Mouse (Mus musculus): ENCODE measurements around the gene Dock3. TPM values are rescaled to one million over a fixed set of nuclear protein-coding genes. Genes with fewer than 3 reads are reported as not detected.

The Dock3 gene
- polyA plus RNA-seq, 1 experiment from 2014 or later = 0.60 TPM

GRCm38 (mm10) chr9:107252164-107252563, 20.5 kb upstream of the Dock3 start:
- Histone ChIP-seq H3K9ac (ENCODE audit: low read depth, low read length) (no peak overlapping the region), H3K27me3 (replicated peaks; ENCODE audit: control insufficient read depth, insufficient read depth, low read length) (no peaks in the 10 kb centered on the region), H3K27ac (ENCODE audit: low read depth, low read length) (no peak overlapping the region), H3K4me3 (ENCODE audit: low read depth, low read length) (no peak overlapping the region), H3K9me3 (ENCODE audit: control insufficient read depth) (no peaks in the 10 kb centered on the region), H3K4me1 (replicated peaks; ENCODE audit: control insufficient read depth, insufficient read depth, low read length) (no peaks in the 10 kb centered on the region), H3K36me3 (ENCODE audit: control insufficient read depth, insufficient read depth) (peaks cover 19% of the 10 kb centered on the region; the same call in 1 of the 2 replicates), H3K4me2 (replicated peaks; ENCODE audit: low read depth) (no peak overlapping the region)
- no peak for TF ChIP-seq CTCF (IDR thresholded peaks at IDR 0.05; ENCODE audit: low read depth)
- WGBS = 31% methylated on average over 5 of the region's 5 CpGs
- no peak for ATAC-seq

DNA sequence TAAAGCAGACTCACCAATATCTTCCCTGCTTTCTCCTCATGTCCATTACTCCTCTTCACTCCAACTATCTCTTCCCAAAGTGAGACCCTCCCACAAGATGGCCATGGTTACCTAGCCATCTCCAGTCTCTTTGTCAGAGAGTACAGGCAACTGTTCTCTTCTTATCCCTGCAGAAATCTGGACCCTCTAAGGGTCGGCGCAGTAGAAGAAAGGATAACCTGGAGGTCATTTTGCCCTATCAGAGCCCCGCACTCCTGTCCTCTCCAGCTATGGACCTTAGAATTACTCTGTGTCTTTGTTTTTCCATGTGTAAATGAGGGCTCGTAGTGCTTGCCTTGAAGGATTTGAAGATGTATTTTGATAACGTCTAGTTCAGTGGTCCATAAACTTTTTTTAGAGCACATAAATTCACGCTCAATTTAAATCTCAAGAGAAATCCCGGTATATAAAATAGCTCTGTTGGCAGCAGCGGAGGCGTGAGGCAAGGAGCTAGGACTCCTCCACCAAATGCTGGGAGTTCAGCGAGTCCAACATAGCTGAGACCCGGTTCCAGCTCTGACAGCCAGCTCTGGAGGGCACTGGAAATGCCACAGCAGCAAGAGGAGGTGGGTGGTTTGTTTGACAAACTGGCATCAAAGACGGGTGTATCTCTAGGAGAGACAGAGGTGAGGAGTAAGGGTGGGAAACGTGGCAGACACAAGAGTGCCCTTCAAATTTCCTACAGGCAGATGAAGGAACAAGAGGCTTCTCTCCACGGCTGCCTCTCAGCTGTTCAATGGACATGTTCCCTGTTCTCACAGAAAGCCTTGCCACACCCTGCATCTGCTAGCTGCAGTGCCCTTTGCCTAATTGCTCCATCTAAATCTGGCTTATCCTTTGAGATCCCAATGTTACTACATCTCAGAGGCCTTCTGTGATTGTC, 19.0 kb upstream of the Dock3 start:
- WGBS = 80% methylated on average over 14 of the region's 14 CpGs
- H3K27me3 ChIP-seq (replicated peaks; ENCODE audit: control insufficient read depth, insufficient read depth, low read length) = no peaks in the 10 kb centered on the region
- no peak overlapping the region for H3K4me2 ChIP-seq (replicated peaks; ENCODE audit: low read depth)
- no peak overlapping the region for H3K9ac ChIP-seq (ENCODE audit: low read depth, low read length)
- H3K4me3 ChIP-seq (ENCODE audit: low read depth, low read length) = no peak overlapping the region
- H3K9me3 ChIP-seq (ENCODE audit: control insufficient read depth) = no peaks in the 10 kb centered on the region
- H3K27ac ChIP-seq (ENCODE audit: low read depth, low read length) = no peak overlapping the region
- no peak for ATAC-seq
- no peaks in the 10 kb centered on the region for H3K4me1 ChIP-seq (replicated peaks; ENCODE audit: control insufficient read depth, insufficient read depth, low read length)
- H3K36me3 ChIP-seq (ENCODE audit: control insufficient read depth, insufficient read depth) = peaks cover 6% of the 10 kb centered on the region; the same call in 1 of the 2 replicates
- no peak for TF ChIP-seq CTCF (IDR thresholded peaks at IDR 0.05; ENCODE audit: low read depth)

DNA sequence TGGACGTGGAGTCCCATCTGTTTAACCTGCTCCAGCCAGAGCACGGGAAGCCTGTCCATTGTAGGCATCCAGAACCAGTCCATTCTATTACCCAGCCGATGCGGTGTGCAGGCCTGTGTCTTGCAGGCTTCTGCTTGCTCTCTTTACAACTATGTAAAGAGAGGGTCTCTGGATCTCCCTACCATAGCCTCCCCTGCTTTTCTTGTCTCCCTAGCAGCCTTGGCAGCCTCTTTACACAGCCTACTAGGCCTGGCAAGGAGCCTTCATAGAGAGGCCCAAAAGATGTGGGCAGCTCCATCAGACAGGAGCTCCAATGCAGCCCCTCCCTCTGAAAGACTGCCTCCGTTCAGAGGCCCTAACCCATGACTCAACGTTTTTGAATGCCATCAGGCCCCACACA, 17.4 kb upstream of the Dock3 start:
- Histone ChIP-seq H3K4me1 (replicated peaks; ENCODE audit: control insufficient read depth, insufficient read depth, low read length) (no peaks in the 10 kb centered on the region), H3K36me3 (ENCODE audit: control insufficient read depth, insufficient read depth) (no peaks in the 10 kb centered on the region), H3K27ac (ENCODE audit: low read depth, low read length) (no peak overlapping the region), H3K4me3 (ENCODE audit: low read depth, low read length) (no peak overlapping the region), H3K9me3 (ENCODE audit: control insufficient read depth) (no peaks in the 10 kb centered on the region), H3K4me2 (replicated peaks; ENCODE audit: low read depth) (no peak overlapping the region), H3K27me3 (replicated peaks; ENCODE audit: control insufficient read depth, insufficient read depth, low read length) (no peaks in the 10 kb centered on the region), H3K9ac (ENCODE audit: low read depth, low read length) (no peak overlapping the region)
- ATAC-seq = no peak
- WGBS = 71% methylated on average over 6 of the region's 6 CpGs
- TF ChIP-seq CTCF (IDR thresholded peaks at IDR 0.05; ENCODE audit: low read depth) = no peak

DNA sequence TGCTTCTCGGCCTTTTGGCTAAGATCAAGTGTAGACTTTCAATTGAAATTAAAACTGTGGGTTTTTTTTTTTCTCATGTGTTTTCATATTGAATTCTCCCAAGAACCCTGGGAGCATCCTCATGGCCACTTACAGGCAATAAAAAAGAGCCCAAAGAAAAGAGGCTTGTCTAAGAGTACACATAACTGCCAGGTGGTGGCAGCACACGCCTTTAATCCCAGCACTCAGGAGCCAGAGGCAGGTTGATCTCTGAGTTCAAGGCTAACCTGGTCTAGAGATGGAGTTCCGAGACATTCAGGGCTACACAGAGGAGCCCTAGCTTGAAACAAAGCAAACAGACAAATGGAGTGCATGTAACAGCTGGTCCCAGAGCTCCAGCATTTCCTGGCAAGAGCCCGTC, 14.5 kb upstream of the Dock3 start:
- no peaks in the 10 kb centered on the region for H3K4me1 ChIP-seq (replicated peaks; ENCODE audit: control insufficient read depth, insufficient read depth, low read length)

DNA sequence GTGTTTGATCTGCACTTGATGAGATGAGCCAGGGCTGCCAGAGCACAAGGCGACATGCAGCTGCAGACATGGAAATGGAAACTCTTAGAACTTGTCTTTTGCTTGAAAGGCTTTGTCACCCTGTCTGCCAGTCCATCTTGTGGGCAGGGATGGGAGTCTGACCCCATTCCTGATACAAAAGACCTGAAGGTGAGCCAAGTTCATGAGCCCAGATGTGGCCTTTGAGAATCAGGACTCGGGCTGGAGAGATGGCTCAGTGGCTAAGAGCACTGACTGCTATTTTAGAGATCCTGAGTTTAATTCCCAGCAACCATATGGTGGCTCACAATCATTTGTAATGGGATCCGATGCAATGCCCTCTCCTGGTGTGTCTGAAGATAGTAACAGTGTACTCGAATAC, 13.6 kb upstream of the Dock3 start:
- no peak overlapping the region for H3K9ac ChIP-seq (ENCODE audit: low read depth, low read length)
- H3K4me1 ChIP-seq (replicated peaks; ENCODE audit: control insufficient read depth, insufficient read depth, low read length) = no peaks in the 10 kb centered on the region
- no peak overlapping the region for H3K4me2 ChIP-seq (replicated peaks; ENCODE audit: low read depth)
- no peaks in the 10 kb centered on the region for H3K36me3 ChIP-seq (ENCODE audit: control insufficient read depth, insufficient read depth)
- H3K27ac ChIP-seq (ENCODE audit: low read depth, low read length) = no peak overlapping the region
- ATAC-seq = no peak
- no peak overlapping the region for H3K4me3 ChIP-seq (ENCODE audit: low read depth, low read length)
- H3K9me3 ChIP-seq (ENCODE audit: control insufficient read depth) = no peaks in the 10 kb centered on the region
- no peak for TF ChIP-seq CTCF (IDR thresholded peaks at IDR 0.05; ENCODE audit: low read depth)
- H3K27me3 ChIP-seq (replicated peaks; ENCODE audit: control insufficient read depth, insufficient read depth, low read length) = no peaks in the 10 kb centered on the region
- 83% methylated on average over 4 of the region's 4 CpGs for WGBS

More for the DNA sequence above, 14.5 kb upstream of the Dock3 start:
- no peak overlapping the region for H3K4me3 ChIP-seq (ENCODE audit: low read depth, low read length)
- H3K27ac ChIP-seq (ENCODE audit: low read depth, low read length) = no peak overlapping the region
- 60% methylated on average over 4 of the region's 4 CpGs for WGBS
- no peak overlapping the region for H3K4me2 ChIP-seq (replicated peaks; ENCODE audit: low read depth)
- H3K9ac ChIP-seq (ENCODE audit: low read depth, low read length) = no peak overlapping the region
- no peaks in the 10 kb centered on the region for H3K36me3 ChIP-seq (ENCODE audit: control insufficient read depth, insufficient read depth)
- no peaks in the 10 kb centered on the region for H3K27me3 ChIP-seq (replicated peaks; ENCODE audit: control insufficient read depth, insufficient read depth, low read length)
- no peaks in the 10 kb centered on the region for H3K9me3 ChIP-seq (ENCODE audit: control insufficient read depth)
- peak; percentile 67 for TF ChIP-seq CTCF (IDR thresholded peaks at IDR 0.05; ENCODE audit: low read depth)
- ATAC-seq = no peak

- Histone ChIP-seq H3K36me3 (ENCODE audit: control insufficient read depth, insufficient read depth) (no peaks in the 10 kb centered on the region), H3K4me2 (replicated peaks; ENCODE audit: low read depth) (no peak overlapping the region), H3K27me3 (replicated peaks; ENCODE audit: control insufficient read depth, insufficient read depth, low read length) (peaks cover 74% of the 10 kb centered on the region), H3K4me1 (replicated peaks; ENCODE audit: control insufficient read depth, insufficient read depth, low read length) (no peaks in the 10 kb centered on the region), H3K27ac (ENCODE audit: low read depth, low read length) (no peak overlapping the region), H3K9ac (ENCODE audit: low read depth, low read length) (no peak overlapping the region), H3K4me3 (ENCODE audit: low read depth, low read length) (no peak overlapping the region), H3K9me3 (ENCODE audit: control insufficient read depth) (no peaks in the 10 kb centered on the region)
- TF ChIP-seq CTCF (IDR thresholded peaks at IDR 0.05; ENCODE audit: low read depth) = no peak
- WGBS = 72% methylated on average over 5 of the region's 5 CpGs
- no peak for ATAC-seq
These were observed 4.4 kb upstream of the Dock3 start for GRCm38 (mm10) chr9:107236151-107236550.

Data from intestine, postnatal 0 days (tissue).